Mouse (Mus musculus) mouse trophoblast stem cell (cell line): Measurements from ENCODE around the gene Ppm1g.

ENCODE experiments used
- in situ Hi-C, 2 experiments: fragments of 300-500 bp; cut with MseI, MboI; formaldehyde crosslinking; loops; 2 replicates in 1 of 2; 3 replicates in 1 of 2; pipeline ENCODE4 v1.15.1; 2025

Gene Ppm1g

GRCm38 (mm10) chr5:31192939-31193630, 27.4 kb downstream of the Ppm1g start, which contains the start of the genes Snx17 and Eif2b4:
Gene Snx17, plus strand, starts transcription at chr5:31193227.
Gene Eif2b4, minus strand, starts transcription at chr5:31193430.
- in situ Hi-C loops: no loop called here

GRCm38 (mm10) chr5:31192045-31192938, 28.2 kb downstream of the Ppm1g start:
- in situ Hi-C loops: no loop called here

- in situ Hi-C loops: no loop called here
These were observed 30.3 kb downstream of the Ppm1g start for GRCm38 (mm10) chr5:31190201-31190600.

GRCm38 (mm10) chr5:31188223-31188840, 32.2 kb downstream of the Ppm1g start:
- in situ Hi-C loops: no loop called here

GRCm38 (mm10) chr5:31183678-31184077, 36.8 kb downstream of the Ppm1g start:
- in situ Hi-C loops: no loop called here

GRCm38 (mm10) chr5:31181183-31181770, 39.2 kb downstream of the Ppm1g start:
- in situ Hi-C loops: no loop called here

- in situ Hi-C loops: no loop called here
These were observed 40.5 kb downstream of the Ppm1g start, which contains the start of the genes Gm29609 and Gtf3c2 for GRCm38 (mm10) chr5:31179766-31180630. Gene Gm29609, minus strand, starts transcription at chr5:31179911. Gene Gtf3c2, minus strand, starts transcription at chr5:31180144.

- in situ Hi-C loops: no loop called here
These were observed 41.2 kb downstream of the Ppm1g start for GRCm38 (mm10) chr5:31179301-31179765.

- in situ Hi-C loops: no loop called here
These were observed 51.9 kb downstream of the Ppm1g start for GRCm38 (mm10) chr5:31168630-31169029.

- in situ Hi-C loops: no loop called here
These were observed 55.6 kb downstream of the Ppm1g start for GRCm38 (mm10) chr5:31164878-31165277.

GRCm38 (mm10) chr5:31162462-31162861, 58.0 kb downstream of the Ppm1g start:
- in situ Hi-C loops: no loop called here

- in situ Hi-C loops: no loop called here
These were observed 66.3 kb downstream of the Ppm1g start, which contains the start of gene Mpv17 for GRCm38 (mm10) chr5:31154152-31154553. Gene Mpv17, minus strand, starts transcription at chr5:31154251.

- in situ Hi-C loops: no loop called here
These were observed 66.9 kb downstream of the Ppm1g start for GRCm38 (mm10) chr5:31153516-31154151.
